Mouse (Mus musculus) forebrain, embryonic 14.5 days (tissue): Measurements from ENCODE around the gene Nynrin. TPM values are rescaled to one million over a fixed set of nuclear protein-coding genes. Genes with fewer than 3 reads are reported as not detected.
A peak's percentile ranks its signal among the peaks of the same experiment; 100 is the strongest.

ENCODE experiments used
- ATAC-seq: fragments of 200-750 bp; cut with Nextera tagmentation; 2 replicates; pipeline ENCODE4 v1.8.0; 2017; ENCODE audit warnings: mild to moderate bottlenecking, moderate library complexity
- DNase-seq: peaks from one replicate; pipeline ENCODE4 v3.0.0-alpha.2; 2015; ENCODE audit warnings: low spot score
- H3K27ac ChIP-seq: fragments of 300-500 bp; sonication (generic); 2 replicates; pipeline ENCODE4 v1.5.1; 2014; ENCODE audit warnings: low read depth, mild to moderate bottlenecking, control low read depth, low read length, moderate library complexity
- H3K27me3 ChIP-seq: fragments of 300-500 bp; sonication (generic); replicated peaks from 2 replicates; pipeline ENCODE4 v1.6.1; 2014; ENCODE audit warnings: low read length, control low read depth, mixed read lengths; ENCODE audit not compliant: control insufficient read depth, insufficient read depth
- H3K36me3 ChIP-seq: fragments of 300-500 bp; sonication (generic); 2 replicates; pipeline ENCODE4 v1.6.1; 2014; ENCODE audit warnings: low read length, control low read depth; ENCODE audit not compliant: control insufficient read depth, insufficient read depth
- H3K4me1 ChIP-seq: fragments of 300-500 bp; sonication (generic); 2 replicates; pipeline ENCODE4 v1.6.1; 2014; ENCODE audit warnings: antibody characterized with exemption, low read length, control low read depth; ENCODE audit not compliant: control insufficient read depth, insufficient read depth
- H3K4me2 ChIP-seq: fragments of 300-500 bp; sonication (generic); 2 replicates; pipeline ENCODE4 v1.6.1; 2014; ENCODE audit warnings: mild to moderate bottlenecking, control low read depth, low read length
- H3K4me3 ChIP-seq: fragments of 300-500 bp; sonication (generic); 2 replicates; pipeline ENCODE4 v1.5.1; 2014; ENCODE audit warnings: low read depth, low read length, control low read depth
- H3K9ac ChIP-seq: fragments of 300-500 bp; sonication (generic); 2 replicates; pipeline ENCODE4 v1.6.1; 2014; ENCODE audit warnings: mild to moderate bottlenecking, low read length, control low read depth, moderate library complexity
- H3K9me3 ChIP-seq: fragments of 300-500 bp; sonication (generic); replicated peaks from 2 replicates; pipeline ENCODE4 v1.6.1; 2016; ENCODE audit warnings: low read length, control low read depth, mixed read lengths; ENCODE audit not compliant: control insufficient read depth
- WGBS: fragments of 180-500 bp; shearing (Covaris S2); extraction: QIAGEN DNeasy Blood & Tissue Kit; methylation state at CpG from one replicate; pipeline ENCODE4 v1.1.7; 2014; 5-methylcytosine and 5-hydroxymethylcytosine counted together
- polyA plus RNA-seq: library from polyadenylated mRNA; unstranded; fragments of >200 nt; fragmentation: Nextera tagmentation; extraction: Ambion mirVana; gene quantifications from 2 replicates; pipeline ENCODE4 v1.2.1, GENCODE M21; 2014

Gene Nynrin
- polyA plus RNA-seq, 1 experiment from 2014 or later = 6.2 TPM

DNA sequence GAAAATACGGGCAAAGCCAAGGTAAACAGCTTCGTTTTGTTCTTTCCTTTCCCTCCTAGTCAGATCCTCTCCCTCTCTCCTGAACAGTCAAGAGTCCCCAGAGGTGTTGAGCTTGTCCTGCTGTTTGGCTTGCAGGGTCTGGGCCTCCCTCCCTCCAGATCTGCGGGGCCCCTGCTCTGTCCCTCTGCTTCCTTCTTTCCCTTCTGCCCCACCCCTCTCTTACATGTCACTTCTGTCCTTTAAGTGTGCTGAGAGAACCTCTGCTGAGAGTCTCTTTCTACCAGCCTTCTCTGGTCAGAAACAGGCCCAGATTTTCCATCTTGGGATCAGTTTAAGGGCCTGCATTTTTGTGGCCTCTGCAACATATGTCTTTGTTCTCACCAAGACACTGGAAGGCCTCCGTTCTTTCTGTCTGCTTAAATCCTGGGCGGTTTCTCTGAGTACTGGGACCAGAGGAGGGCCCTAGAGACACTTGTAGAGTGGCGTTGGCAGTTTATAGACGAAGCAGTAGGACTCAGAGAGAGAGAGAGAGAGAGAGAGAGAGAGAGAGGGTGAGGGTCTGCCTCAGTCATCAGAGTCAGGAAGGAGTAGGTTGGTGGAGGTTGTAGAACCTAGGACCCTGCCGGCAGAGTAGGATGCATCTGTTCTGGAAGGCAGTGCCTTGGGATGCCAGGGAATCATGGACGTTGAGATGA is 743 bp downstream of the Nynrin start:
- peak overlapping the region; percentile 85 for H3K27ac ChIP-seq
- H3K36me3 ChIP-seq = no peaks in the 10 kb centered on the region
- peak overlapping the region; percentile 61 for H3K4me3 ChIP-seq
- H3K9me3 ChIP-seq = no peaks in the 10 kb centered on the region
- DNase-seq = peak; percentile 46
- no peaks in the 10 kb centered on the region for H3K27me3 ChIP-seq
- WGBS = 0% methylated on average over 9 of the region's 9 CpGs
- H3K4me2 ChIP-seq = peak overlapping the region; percentile 81
- H3K9ac ChIP-seq = peak overlapping the region; percentile 83
- H3K4me1 ChIP-seq = peaks cover 36% of the 10 kb centered on the region
- ATAC-seq = peak; percentile 33

DNA sequence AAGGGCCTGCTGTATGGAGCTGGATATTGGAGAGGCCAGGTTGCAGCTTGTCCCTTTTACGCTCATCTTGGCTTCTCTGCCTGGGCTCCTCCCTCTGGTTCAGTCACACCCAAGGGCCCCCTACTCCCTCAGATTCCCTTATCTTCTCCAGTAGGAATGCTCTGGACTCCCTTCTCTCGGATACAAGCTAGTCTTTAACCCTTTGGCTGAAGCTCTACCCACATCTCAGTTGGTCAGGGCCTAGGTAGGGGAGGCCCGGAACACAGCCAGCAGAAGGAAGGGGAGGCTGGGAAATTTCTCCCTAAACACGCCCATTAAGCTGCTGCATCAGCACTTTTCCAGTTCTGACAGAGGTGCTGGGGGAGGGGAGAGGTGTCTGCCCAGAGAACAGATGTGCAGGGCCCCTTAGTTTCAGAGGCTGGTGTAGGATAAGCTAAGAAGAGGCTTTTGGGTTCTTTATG is 1.3 kb downstream of the Nynrin start:
- Histone ChIP-seq H3K36me3 (no peaks in the 10 kb centered on the region), H3K4me2 (peak overlapping the region; percentile 81), H3K4me3 (peak overlapping the region; percentile 61), H3K27ac (peak overlapping the region; percentile 85), H3K9me3 (no peaks in the 10 kb centered on the region), H3K27me3 (no peaks in the 10 kb centered on the region), H3K9ac (peak overlapping the region; percentile 83), H3K4me1 (peaks cover 36% of the 10 kb centered on the region)
- 2% methylated on average over 4 of the region's 4 CpGs for WGBS
- ATAC-seq (peak; percentile 22), DNase-seq (peak; percentile 68)

DNA sequence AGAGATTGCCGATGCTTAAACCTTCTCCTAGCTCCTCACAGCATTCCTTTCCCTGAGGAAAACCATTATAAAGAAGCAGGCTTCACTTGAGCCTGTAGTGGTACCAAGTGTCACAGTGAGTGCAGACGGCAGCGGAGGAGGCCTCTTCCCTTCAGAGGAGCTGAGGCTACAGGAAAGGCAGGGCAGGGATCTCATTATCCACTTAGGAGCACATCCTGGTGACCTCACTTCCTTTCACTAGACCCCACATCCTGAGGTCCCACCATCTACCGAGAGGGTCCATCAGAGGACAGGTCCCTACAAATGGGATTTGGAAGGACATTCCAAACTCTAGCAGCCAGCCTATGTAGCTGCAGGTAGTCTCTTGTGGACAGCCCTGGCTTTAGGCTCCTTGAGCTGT is 3.8 kb downstream of the Nynrin start:
- peak overlapping the region; percentile 9; the same call in 1 of the 2 replicates for H3K9ac ChIP-seq
- DNase-seq = no peak
- no peak overlapping the region; the same call in 1 of the 2 replicates for H3K4me2 ChIP-seq

DNA sequence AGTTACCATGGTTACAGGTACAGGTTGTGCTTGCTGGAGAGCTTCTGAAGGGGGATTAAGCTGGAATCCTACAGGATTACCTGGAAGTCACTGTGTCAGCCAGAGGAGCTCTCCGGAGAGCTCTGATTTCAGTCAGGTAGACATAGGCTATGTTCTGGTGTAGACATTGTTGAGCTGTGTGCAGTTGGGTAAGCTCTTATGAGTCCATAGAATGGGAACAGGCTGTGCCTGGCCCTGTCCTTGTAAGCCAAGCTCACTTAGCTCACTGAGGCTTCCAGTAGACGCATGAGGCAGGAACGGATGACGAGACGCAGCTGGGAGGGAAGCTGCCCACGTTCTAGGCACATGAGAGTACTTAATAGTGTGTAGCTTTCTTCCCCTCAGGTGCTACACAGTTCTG is 8.4 kb downstream of the Nynrin start:
- Histone ChIP-seq H3K9me3 (no peaks in the 10 kb centered on the region), H3K27ac (no peak overlapping the region), H3K4me2 (no peak overlapping the region), H3K4me1 (peaks cover 3% of the 10 kb centered on the region; the same call in 1 of the 2 replicates), H3K27me3 (no peaks in the 10 kb centered on the region), H3K9ac (no peak overlapping the region), H3K4me3 (no peak overlapping the region), H3K36me3 (peaks cover 39% of the 10 kb centered on the region)
- 76% methylated on average over 6 of the region's 6 CpGs for WGBS
- ATAC-seq = no peak
- no peak for DNase-seq

More for the DNA sequence above, 3.8 kb downstream of the Nynrin start:
- Histone ChIP-seq H3K4me1 (peaks cover 33% of the 10 kb centered on the region), H3K27ac (no peak overlapping the region), H3K27me3 (no peaks in the 10 kb centered on the region), H3K36me3 (no peaks in the 10 kb centered on the region), H3K4me3 (no peak overlapping the region), H3K9me3 (no peaks in the 10 kb centered on the region)
- 81% methylated on average over 4 of the region's 4 CpGs for WGBS
- ATAC-seq = no peak

DNA sequence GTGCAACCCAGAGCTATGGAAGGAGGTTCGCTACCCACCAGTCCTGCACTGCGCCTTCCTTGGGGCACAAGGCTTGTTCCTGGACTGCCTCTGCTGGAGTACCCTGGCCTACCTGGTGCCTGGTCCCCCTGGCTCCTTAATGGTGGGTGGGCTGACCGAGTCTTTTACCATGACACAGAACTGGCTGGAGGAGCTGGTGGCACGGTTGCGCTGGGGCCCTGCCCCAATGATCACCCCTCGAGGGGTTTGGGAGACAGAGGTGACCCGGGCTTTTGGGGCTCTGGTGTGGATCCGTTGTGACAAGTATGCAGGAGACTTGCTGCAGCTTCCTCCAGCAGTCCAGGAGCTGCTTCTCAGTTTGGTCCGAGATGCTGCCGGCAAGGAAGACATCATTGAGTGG is 9.2 kb downstream of the Nynrin start:
- DNase-seq = no peak
- H3K4me2 ChIP-seq = no peak overlapping the region

DNA sequence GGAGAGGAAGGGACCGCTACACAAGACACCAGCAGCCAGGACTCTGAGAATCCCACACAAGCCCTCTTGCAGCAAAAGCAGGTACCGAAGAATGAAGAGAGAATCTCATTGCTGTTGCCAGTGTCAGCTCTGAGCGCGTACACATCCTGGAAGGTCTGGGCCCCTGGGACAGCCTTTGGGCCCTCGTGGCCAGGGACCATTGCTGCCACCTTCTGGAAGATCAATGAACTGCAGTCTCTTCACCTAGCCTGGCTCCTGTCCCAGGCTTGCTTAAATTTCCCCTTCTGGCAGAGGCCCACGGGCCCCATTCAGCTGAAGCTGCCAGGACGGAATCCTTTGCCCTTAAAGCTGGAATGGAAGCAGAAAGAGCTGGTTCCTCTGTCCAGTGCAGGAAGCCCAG is 10.0 kb downstream of the Nynrin start:
- no peaks in the 10 kb centered on the region for H3K4me1 ChIP-seq
- H3K4me2 ChIP-seq = no peak overlapping the region
- peak; percentile 78 for DNase-seq
- no peak overlapping the region for H3K27ac ChIP-seq
- WGBS = 24% methylated on average over 7 of the region's 7 CpGs
- ATAC-seq = peak; percentile 40
- peaks cover 52% of the 10 kb centered on the region for H3K36me3 ChIP-seq
- no peak overlapping the region for H3K9ac ChIP-seq
- H3K27me3 ChIP-seq = no peaks in the 10 kb centered on the region
- no peak overlapping the region for H3K4me3 ChIP-seq
- H3K9me3 ChIP-seq = no peaks in the 10 kb centered on the region

More for the DNA sequence above, 9.2 kb downstream of the Nynrin start:
- Histone ChIP-seq H3K9ac (no peak overlapping the region), H3K27me3 (no peaks in the 10 kb centered on the region), H3K4me3 (no peak overlapping the region), H3K36me3 (peaks cover 44% of the 10 kb centered on the region), H3K27ac (no peak overlapping the region), H3K4me1 (no peaks in the 10 kb centered on the region), H3K9me3 (no peaks in the 10 kb centered on the region)
- 95% methylated on average over 10 of the region's 10 CpGs for WGBS
- ATAC-seq = no peak

DNA sequence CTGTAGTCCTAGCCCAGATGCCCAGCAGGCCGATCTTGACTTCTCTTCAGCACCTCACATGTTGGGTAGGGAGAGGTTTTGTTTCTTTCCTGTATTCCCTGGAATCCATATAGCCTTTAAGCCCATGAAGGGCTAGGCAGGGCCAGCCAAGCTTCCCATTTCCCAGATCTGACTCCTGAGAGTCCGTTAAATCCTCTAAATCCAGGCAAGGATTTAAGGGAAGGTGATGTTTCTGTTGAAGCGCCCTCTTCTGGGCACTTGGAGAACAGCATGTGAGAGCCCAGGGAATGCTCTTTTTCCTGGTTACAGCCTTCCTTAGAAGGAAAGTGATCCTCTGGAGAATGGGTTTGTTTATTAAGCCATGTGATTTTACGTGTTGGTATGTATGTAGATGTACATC is 13.2 kb downstream of the Nynrin start:
- Histone ChIP-seq H3K9me3 (no peaks in the 10 kb centered on the region), H3K9ac (no peak overlapping the region), H3K4me3 (no peak overlapping the region), H3K36me3 (peaks cover 83% of the 10 kb centered on the region), H3K4me2 (no peak overlapping the region), H3K4me1 (no peaks in the 10 kb centered on the region), H3K27me3 (no peaks in the 10 kb centered on the region), H3K27ac (no peak overlapping the region)
- peak; percentile 24; the same call in 1 of the 2 replicates for ATAC-seq
- DNase-seq = peak; percentile 76
- WGBS = 38% methylated on average over 4 of the region's 4 CpGs

DNA sequence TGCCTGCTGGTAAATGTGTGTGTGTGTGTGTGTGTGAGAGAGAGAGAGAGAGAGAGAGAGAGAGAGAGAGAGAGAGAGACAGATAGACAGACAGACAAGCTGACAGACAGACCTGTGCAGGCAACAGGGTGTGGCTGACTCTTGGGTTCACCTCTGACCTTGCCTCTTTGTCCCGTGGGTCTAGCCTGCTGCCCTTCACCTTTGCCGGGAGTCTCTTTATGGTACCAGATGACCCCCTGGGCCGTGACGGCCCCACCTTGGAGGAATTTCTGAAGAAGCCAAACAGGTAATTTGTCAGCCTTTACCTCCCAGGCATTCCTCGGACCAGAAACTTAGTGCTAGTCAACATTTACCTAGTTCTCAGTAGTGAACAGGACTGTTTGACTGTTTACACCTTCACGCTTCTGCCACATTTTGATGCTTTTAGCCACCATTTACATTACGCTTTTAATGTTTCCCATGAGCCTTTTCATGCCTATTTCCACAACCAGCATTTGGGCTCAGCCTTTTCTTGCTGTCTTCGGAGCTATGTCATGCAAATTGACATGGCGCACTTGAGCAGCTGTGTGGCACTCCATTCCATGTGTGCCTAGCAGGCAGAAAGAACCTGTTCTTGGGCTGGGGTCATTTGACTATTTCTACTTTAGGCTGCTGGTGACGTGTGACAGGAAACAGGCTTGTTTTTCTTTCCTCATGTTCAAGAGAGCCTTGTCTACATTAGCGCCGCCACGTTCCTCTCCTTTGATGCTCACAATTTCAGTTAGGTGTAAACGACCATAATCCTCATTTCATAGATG is 14.6 kb downstream of the Nynrin start:
- no peak for ATAC-seq
- H3K36me3 ChIP-seq = peaks cover 88% of the 10 kb centered on the region
- 93% methylated on average over 14 of the region's 14 CpGs for WGBS

DNA sequence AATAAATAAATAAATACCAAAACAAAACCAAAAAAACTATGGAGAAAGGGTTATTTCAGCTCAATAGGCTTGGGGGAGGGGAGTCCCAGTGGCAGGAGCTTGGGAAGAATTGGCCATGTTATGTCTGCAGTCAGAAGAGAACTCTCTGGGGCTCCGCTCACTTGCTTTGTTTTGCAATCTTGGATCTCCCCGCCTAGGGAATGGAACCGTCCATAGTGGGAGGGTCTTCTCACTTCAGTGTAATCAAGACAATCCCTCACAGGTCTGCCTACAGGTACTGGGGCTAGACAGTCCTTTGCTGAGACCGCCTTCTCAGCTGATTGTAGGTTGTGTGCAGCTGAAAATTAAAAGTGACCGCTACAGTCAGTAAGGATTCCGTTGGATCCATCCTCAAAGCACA is 15.7 kb downstream of the Nynrin start:
- WGBS = 95% methylated on average over 6 of the region's 6 CpGs
- H3K9ac ChIP-seq = no peak overlapping the region
- no peaks in the 10 kb centered on the region for H3K9me3 ChIP-seq
- no peak overlapping the region for H3K4me2 ChIP-seq
- peaks cover 80% of the 10 kb centered on the region for H3K36me3 ChIP-seq
- H3K4me3 ChIP-seq = no peak overlapping the region
- no peak overlapping the region for H3K27ac ChIP-seq
- H3K4me1 ChIP-seq = no peaks in the 10 kb centered on the region
- ATAC-seq (no peak), DNase-seq (no peak)
- no peaks in the 10 kb centered on the region for H3K27me3 ChIP-seq

More for the DNA sequence above, 14.6 kb downstream of the Nynrin start:
- no peak overlapping the region for H3K4me2 ChIP-seq
- no peaks in the 10 kb centered on the region for H3K27me3 ChIP-seq
- H3K27ac ChIP-seq = no peak overlapping the region
- H3K9me3 ChIP-seq = no peaks in the 10 kb centered on the region
- H3K4me1 ChIP-seq = no peaks in the 10 kb centered on the region
- no peak for DNase-seq
- H3K9ac ChIP-seq = no peak overlapping the region
- H3K4me3 ChIP-seq = no peak overlapping the region
